Mouse (Mus musculus): ENCODE results near the gene Otub1. TPM values are rescaled to one million over a fixed set of nuclear protein-coding genes. Genes with fewer than 3 reads are reported as not detected.

Gene Otub1
- polyA plus RNA-seq, 1 experiment: 28.7 TPM

GRCm38 (mm10) chr19:7192561-7192967 lies 13.6 kb downstream of the Otub1 start:
- no peak overlapping the region for H3K4me3 ChIP-seq (ENCODE audit: insufficient read depth, low read depth, low read length)
- no peak overlapping the region for H3K27ac ChIP-seq (replicated peaks; ENCODE audit: low read depth, low read length)
- no peaks in the 10 kb centered on the region; the same call in 1 of the 2 replicates for H3K4me1 ChIP-seq (ENCODE audit: control insufficient read depth, insufficient read depth, insufficient read length, low read length)

- no peaks in the 10 kb centered on the region; the same call in 1 of the 2 replicates for H3K4me1 ChIP-seq (ENCODE audit: control insufficient read depth, insufficient read depth, insufficient read length, low read length)
- no peak overlapping the region for H3K4me3 ChIP-seq (ENCODE audit: insufficient read depth, low read depth, low read length)
- no peak overlapping the region for H3K27ac ChIP-seq (replicated peaks; ENCODE audit: low read depth, low read length)
Measured at GRCm38 (mm10) chr19:7191639-7192038, 14.5 kb downstream of the Otub1 start.

GRCm38 (mm10) chr19:7190986-7191385 lies 15.1 kb downstream of the Otub1 start:
- Histone ChIP-seq H3K4me3 (ENCODE audit: insufficient read depth, low read depth, low read length) (no peak overlapping the region), H3K4me1 (ENCODE audit: control insufficient read depth, insufficient read depth, insufficient read length, low read length) (no peaks in the 10 kb centered on the region), H3K27ac (replicated peaks; ENCODE audit: low read depth, low read length) (no peak overlapping the region)

GRCm38 (mm10) chr19:7189026-7189425 lies 17.1 kb downstream of the Otub1 start:
- no peaks in the 10 kb centered on the region for H3K4me1 ChIP-seq (ENCODE audit: control insufficient read depth, insufficient read depth, insufficient read length, low read length)
- H3K27ac ChIP-seq (replicated peaks; ENCODE audit: low read depth, low read length): no peak overlapping the region
- H3K4me3 ChIP-seq (ENCODE audit: insufficient read depth, low read depth, low read length): no peak overlapping the region

GRCm38 (mm10) chr19:7187157-7187556 lies 19.0 kb downstream of the Otub1 start:
- Histone ChIP-seq H3K27ac (replicated peaks; ENCODE audit: low read depth, low read length) (no peak overlapping the region), H3K4me1 (ENCODE audit: control insufficient read depth, insufficient read depth, insufficient read length, low read length) (peaks cover 2% of the 10 kb centered on the region; the same call in 1 of the 2 replicates), H3K4me3 (ENCODE audit: insufficient read depth, low read depth, low read length) (no peak overlapping the region)

GRCm38 (mm10) chr19:7185715-7186291 lies 20.3 kb downstream of the Otub1 start:
- no peak overlapping the region for H3K4me3 ChIP-seq (ENCODE audit: insufficient read depth, low read depth, low read length)
- peaks cover 6% of the 10 kb centered on the region for H3K4me1 ChIP-seq (ENCODE audit: control insufficient read depth, insufficient read depth, insufficient read length, low read length)
- no peak overlapping the region for H3K27ac ChIP-seq (replicated peaks; ENCODE audit: low read depth, low read length)

GRCm38 (mm10) chr19:7185059-7185458 lies 21.1 kb downstream of the Otub1 start:
- no peak overlapping the region for H3K4me3 ChIP-seq (ENCODE audit: insufficient read depth, low read depth, low read length)
- H3K4me1 ChIP-seq (ENCODE audit: control insufficient read depth, insufficient read depth, insufficient read length, low read length): peaks cover 7% of the 10 kb centered on the region
- no peak overlapping the region for H3K27ac ChIP-seq (replicated peaks; ENCODE audit: low read depth, low read length)

- no peak overlapping the region for H3K27ac ChIP-seq (replicated peaks; ENCODE audit: low read depth, low read length)
- peaks cover 9% of the 10 kb centered on the region for H3K4me1 ChIP-seq (ENCODE audit: control insufficient read depth, insufficient read depth, insufficient read length, low read length)
- no peak overlapping the region for H3K4me3 ChIP-seq (ENCODE audit: insufficient read depth, low read depth, low read length)
Measured at GRCm38 (mm10) chr19:7183419-7183818, 22.7 kb downstream of the Otub1 start.

GRCm38 (mm10) chr19:7182273-7182949 lies 23.7 kb downstream of the Otub1 start:
- H3K27ac ChIP-seq (replicated peaks; ENCODE audit: low read depth, low read length): no peak overlapping the region
- H3K4me3 ChIP-seq (ENCODE audit: insufficient read depth, low read depth, low read length): no peak overlapping the region
- H3K4me1 ChIP-seq (ENCODE audit: control insufficient read depth, insufficient read depth, insufficient read length, low read length): peaks cover 9% of the 10 kb centered on the region

- no peak overlapping the region for H3K27ac ChIP-seq (replicated peaks; ENCODE audit: low read depth, low read length)
- H3K4me1 ChIP-seq (ENCODE audit: control insufficient read depth, insufficient read depth, insufficient read length, low read length): peaks cover 9% of the 10 kb centered on the region
- no peak overlapping the region for H3K4me3 ChIP-seq (ENCODE audit: insufficient read depth, low read depth, low read length)
Measured at GRCm38 (mm10) chr19:7181496-7181895, 24.6 kb downstream of the Otub1 start.

- H3K4me3 ChIP-seq (ENCODE audit: insufficient read depth, low read depth, low read length): no peak overlapping the region
- H3K4me1 ChIP-seq (ENCODE audit: control insufficient read depth, insufficient read depth, insufficient read length, low read length): peaks cover 9% of the 10 kb centered on the region
- H3K27ac ChIP-seq (replicated peaks; ENCODE audit: low read depth, low read length): no peak overlapping the region
Measured at GRCm38 (mm10) chr19:7180756-7181405, 25.2 kb downstream of the Otub1 start.

GRCm38 (mm10) chr19:7178841-7179452 lies 27.2 kb downstream of the Otub1 start:
- H3K27ac ChIP-seq (replicated peaks; ENCODE audit: low read depth, low read length): no peak overlapping the region
- H3K4me3 ChIP-seq (ENCODE audit: insufficient read depth, low read depth, low read length): no peak overlapping the region
- peaks cover 9% of the 10 kb centered on the region for H3K4me1 ChIP-seq (ENCODE audit: control insufficient read depth, insufficient read depth, insufficient read length, low read length)

GRCm38 (mm10) chr19:7177804-7178511 lies 28.2 kb downstream of the Otub1 start:
- no peak overlapping the region for H3K4me3 ChIP-seq (ENCODE audit: insufficient read depth, low read depth, low read length)
- no peak overlapping the region for H3K27ac ChIP-seq (replicated peaks; ENCODE audit: low read depth, low read length)
- H3K4me1 ChIP-seq (ENCODE audit: control insufficient read depth, insufficient read depth, insufficient read length, low read length): peaks cover 9% of the 10 kb centered on the region

GRCm38 (mm10) chr19:7176041-7176696 lies 29.9 kb downstream of the Otub1 start:
- Histone ChIP-seq H3K4me1 (ENCODE audit: control insufficient read depth, insufficient read depth, insufficient read length, low read length) (peaks cover 8% of the 10 kb centered on the region), H3K4me3 (ENCODE audit: insufficient read depth, low read depth, low read length) (no peak overlapping the region), H3K27ac (replicated peaks; ENCODE audit: low read depth, low read length) (no peak overlapping the region)
